Mouse (Mus musculus): Measurements from ENCODE around the gene Olfr228.
"Not testable (repeated sequence)": the region's sequence is repeated elsewhere in the genome, so short reads cannot be mapped to it uniquely, and the experiment has no call there.

Olfr228 gene

GRCm38 (mm10) chr2:86487286-86487685 is at the start of gene Olfr228:
Gene Olfr228, minus strand, starts transcription at chr2:86487386.
- in situ Hi-C loops (cut with MboI, MseI): no loop called here

DNA sequence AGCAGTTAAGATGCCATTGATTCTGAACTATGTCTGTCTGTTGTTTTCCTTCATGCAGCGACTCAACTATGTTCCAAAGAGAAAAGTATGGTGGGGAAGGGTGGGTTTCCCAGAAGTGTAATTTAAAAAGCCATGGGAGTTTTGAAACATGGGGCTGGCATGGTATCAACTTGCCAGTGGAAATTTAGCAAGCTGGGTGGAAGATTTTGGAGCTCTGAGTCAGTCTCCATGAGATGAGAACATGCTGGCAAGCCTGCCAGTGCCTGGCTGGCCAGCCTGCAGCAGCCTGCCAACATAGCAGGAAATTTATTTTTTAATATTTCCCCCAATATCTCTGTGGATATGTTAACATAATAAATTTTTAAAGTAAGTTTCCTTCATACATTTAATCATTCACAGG is 43.8 kb upstream of the Olfr228 start:
- in situ Hi-C loops (cut with MboI, MseI): loop anchor here (10.0 kb wide), 1 partner anchor 566 kb away; no protein-coding TSS in a partner anchor

DNA sequence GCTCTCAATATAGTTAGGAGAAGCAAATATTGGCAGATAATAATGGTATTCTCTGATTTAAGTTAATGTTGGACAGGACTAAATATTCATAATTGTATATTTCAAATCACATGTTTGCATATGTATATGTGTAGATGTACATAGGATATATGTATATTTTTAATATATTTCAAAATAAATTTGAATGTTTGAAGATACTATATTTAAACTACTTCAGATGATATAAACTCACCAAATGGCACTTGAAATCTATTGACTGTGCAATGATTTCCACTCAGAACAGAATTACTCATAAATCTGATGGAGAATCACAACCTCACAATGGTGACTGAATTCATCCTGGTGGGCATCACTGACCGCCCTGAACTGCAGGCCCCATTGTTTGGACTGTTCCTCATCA is 21.0 kb upstream of the Olfr228 start, which contains the start of gene Olfr1076:
TSS of gene Olfr1076 (plus strand) at position 301 of the 400 bp plus-strand sequence.
- in situ Hi-C loops (cut with MboI, MseI): no loop called here

GRCm38 (mm10) chr2:86464442-86465109 is 22.6 kb downstream of the Olfr228 start:
- in situ Hi-C loops (cut with MboI, MseI): loop anchor here (10.0 kb wide), 1 partner anchor 1350 kb away; no protein-coding TSS in a partner anchor

DNA sequence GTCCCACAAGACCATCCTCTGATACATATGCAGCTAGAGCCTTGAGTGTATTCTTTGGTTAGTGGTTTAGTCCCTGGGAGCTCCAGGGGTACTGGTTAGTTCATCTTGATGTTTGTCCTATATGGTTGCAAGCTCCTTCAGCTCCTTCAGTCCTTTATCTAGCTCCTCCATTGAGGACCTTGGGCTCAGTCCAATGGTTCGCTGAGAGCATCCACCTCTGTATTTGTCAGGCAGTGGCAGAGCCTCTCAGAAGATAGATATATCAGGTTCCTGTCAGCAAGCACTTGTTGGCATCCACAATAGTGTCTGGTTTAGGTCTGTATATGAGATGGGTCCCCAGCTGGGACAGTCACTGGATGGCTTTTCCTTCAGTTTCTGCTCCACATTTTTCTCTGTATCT is 26.8 kb downstream of the Olfr228 start:
- in situ Hi-C loops (cut with MboI, MseI): loop anchor here (10.0 kb wide), 1 partner anchor 1346 kb away; no protein-coding TSS in a partner anchor

DNA sequence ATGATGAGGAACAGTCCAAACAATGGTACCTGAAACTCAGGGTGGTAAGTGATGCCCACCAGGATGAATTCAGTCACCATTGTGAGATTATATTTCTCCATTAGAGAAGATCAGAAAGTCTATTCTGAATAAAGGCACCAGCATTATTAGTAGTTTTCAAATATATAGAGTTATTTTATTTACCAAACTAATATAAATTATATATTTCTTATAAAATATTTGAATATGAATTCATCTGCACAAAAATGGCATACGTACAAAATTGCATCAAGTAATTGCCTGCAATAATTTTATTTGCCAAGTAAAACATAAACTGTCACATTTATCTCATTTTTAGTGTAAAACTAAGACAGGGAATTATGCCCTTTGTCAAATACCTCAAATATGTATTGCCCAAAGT is 31.0 kb downstream of the Olfr228 start, which contains the start of gene Olfr1066:
TSS of gene Olfr1066 (minus strand) at position 101 of the 400 bp plus-strand sequence.
- in situ Hi-C loops (cut with MboI, MseI): no loop called here

DNA sequence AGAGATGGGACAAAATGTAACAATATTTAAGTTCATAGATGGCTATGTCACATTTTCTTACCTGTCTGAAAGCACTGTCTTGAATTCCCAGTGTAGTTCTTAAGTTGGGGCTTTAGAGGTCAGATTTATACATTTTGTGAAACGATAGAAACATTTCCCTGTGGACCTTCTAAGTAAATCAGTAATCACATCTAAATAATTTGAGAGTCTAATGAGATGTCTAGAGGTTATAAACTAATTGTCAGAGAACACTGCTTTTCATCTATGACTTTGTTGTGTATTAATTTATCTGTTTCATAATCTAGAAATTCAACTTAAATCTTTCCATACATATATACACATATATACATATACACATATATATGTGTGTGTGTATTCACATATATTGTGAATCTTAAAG is 36.7 kb downstream of the Olfr228 start, which contains the start of gene Olfr1065:
TSS of gene Olfr1065 (minus strand) at position 101 of the 400 bp plus-strand sequence.
- in situ Hi-C loops (cut with MboI, MseI): not testable (repeated sequence)

DNA sequence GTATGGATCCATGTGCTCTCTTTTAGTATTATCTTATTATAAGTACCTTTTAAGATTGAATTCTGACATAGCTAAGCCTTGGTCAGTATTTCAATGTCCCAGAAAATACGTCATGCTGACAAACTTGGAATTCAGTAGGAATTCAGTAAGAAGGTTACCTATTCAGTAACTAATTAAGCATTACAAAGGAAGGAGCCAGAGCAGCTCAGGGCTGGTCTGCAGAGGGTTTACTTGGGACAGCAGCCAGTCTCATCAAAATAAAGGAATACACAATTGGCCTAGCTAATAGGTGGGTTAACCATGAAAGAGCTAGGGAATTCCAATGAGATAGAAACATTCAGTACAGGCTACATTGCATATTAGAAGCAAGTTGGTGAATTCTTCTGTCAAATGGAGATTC is 45.1 kb downstream of the Olfr228 start:
- in situ Hi-C loops (cut with MboI, MseI): not testable (repeated sequence)
